Mouse (Mus musculus) E14TG2a.4 (cell line): ENCODE data around the gene Ints6l.

ENCODE experiments used
- CTCF ChIP-seq: conservative IDR thresholded peaks from 2 replicates; pipeline ENCODE4 v1.5.1; 2014; ENCODE audit warnings: low read length
- NANOG ChIP-seq: IDR thresholded peaks from 2 replicates; pipeline ENCODE4 v1.6.1; 2014; ENCODE audit warnings: borderline replicate concordance, low read length, mixed read lengths
- POU5F1 ChIP-seq: IDR thresholded peaks from 2 replicates; pipeline ENCODE4 v1.6.1; 2014; ENCODE audit warnings: low read length, borderline replicate concordance

GRCm38 (mm10) chrX:56474035-56474434 is 19.4 kb downstream of the Ints6l start:
- no peak for TF ChIP-seq POU5F1
- TF ChIP-seq CTCF, result no peak
- TF ChIP-seq NANOG, result no peak
